Mouse (Mus musculus) fibroblast of lung, adult 2 months (primary cell): ENCODE data around the gene Gm20388.

ENCODE experiments used
- DNase-seq: peaks from one replicate; pipeline ENCODE4 v3.0.0-alpha.2; 2011; ENCODE audit warnings: low read depth

Gm20388 gene

DNA sequence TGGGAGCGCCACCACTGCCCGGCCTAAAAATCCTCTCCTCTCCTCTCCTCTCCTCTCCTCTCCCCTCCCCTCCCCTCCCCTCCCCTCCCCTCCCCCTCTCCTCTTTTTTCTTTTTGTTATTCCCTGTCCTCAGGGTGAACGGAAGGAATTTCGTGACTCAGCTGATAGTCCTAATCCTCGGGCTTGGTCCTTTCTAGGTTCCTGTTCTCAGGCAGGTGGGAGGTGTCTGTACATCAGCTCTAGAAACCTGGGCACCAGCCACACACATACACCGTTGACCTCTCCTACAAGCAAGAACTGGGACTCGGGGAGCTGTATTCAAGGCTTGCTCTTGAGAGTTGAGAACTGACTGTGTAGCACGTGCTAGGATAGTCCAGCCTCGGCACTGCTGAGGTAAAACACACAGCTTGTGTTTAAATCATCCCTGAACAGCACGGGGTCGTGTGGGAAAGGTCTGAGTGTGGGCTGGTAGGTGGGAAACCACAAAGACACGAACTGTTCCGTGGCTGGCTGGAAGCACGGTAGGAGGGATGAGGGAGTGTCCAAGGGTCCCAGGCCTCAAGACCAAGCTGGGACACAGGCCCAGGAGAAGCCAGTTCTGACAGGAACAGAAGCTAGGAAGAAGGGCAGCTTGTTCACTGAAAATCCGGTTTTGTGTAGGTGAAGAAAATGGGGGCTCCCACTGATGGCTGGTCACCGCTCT is 620.5 kb downstream of the Gm20388 start:
- no peak for DNase-seq

- DNase-seq: no peak
Observed at GRCm38 (mm10) chr8:120531775-120532516, 621.3 kb downstream of the Gm20388 start.

DNA sequence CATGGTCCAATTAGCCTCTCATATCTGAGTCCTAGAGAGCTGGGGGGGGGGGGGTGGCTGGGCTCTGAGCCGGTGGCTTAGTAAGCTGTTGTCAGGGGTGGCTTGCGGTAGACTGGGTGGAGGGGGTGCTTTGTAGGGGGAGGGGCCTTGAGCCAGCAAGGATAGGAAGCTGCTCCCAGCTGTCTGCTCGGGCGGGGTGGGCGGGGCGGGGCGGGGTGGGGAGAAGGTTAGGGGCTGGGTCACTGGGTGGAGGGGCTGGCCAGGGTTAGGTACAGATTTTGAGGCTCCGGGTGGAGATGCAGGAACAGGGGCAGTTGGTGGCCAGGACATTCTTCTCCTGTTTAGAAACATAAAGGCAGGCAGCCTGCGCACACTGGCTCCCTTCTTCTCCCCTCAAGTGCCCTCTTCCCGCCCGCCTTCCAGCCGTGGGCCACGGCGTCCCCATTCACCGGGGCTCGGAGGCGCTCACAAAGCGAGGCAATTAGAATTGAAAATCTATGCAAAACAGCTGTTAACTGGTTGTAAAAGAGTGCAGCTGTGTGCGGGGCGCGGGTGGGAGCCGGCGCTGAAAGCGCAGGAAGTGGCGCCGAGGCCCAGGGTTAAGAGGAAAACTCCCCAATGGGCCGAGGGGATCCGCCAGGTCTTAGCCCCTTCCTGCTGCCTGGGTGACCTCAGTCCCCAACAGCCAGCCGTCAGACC is 622.0 kb downstream of the Gm20388 start:
- no peak for DNase-seq

GRCm38 (mm10) chr8:120533380-120533779 is 622.7 kb downstream of the Gm20388 start:
- no peak for DNase-seq

GRCm38 (mm10) chr8:120534080-120534479 is 623.4 kb downstream of the Gm20388 start:
- DNase-seq: no peak

GRCm38 (mm10) chr8:120534504-120535368 is 624.1 kb downstream of the Gm20388 start:
- DNase-seq: peak; percentile 36

DNA sequence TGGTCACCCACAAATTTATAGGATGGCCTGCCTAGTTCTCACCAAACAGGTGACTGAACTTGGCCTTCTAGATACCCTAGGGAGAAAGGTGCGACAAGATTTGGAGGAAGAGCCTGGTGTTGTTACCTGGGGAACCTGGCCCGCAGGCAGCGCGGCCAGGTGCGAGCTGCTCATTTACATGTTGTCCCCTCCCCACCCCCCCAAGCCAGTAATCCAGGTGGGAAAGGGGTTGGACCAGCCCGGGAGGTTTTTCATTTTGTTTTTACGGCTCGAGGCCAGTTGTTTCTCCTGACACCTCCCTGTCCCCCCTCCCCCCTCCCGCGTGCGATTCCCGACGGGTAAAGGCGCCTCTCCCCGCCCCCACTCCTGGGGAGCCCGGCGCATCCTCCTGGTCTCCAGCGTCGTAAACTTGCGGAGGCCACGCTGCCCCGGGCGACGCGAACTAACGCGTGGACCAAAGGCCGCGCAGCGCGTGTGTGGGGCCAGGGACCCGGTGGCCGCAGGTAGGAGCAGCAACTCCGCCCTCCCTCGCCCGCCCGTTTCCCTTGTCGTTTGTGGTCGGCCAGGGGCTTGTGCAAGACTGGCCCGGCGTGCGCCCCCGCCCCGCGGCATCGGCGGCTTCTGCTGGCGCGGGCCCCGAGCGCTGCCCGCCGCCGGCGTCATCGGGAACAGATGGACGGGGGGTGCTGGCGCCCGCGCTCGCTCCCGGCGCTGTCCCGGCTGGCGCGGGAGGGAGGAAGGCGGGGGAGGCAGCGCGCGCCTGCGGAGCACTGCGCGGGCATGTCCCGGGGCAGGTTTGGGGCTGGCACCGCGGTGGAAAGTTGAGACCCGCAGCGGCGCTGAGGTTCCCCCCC is 625.0 kb downstream of the Gm20388 start:
- DNase-seq: peak; percentile 49

DNA sequence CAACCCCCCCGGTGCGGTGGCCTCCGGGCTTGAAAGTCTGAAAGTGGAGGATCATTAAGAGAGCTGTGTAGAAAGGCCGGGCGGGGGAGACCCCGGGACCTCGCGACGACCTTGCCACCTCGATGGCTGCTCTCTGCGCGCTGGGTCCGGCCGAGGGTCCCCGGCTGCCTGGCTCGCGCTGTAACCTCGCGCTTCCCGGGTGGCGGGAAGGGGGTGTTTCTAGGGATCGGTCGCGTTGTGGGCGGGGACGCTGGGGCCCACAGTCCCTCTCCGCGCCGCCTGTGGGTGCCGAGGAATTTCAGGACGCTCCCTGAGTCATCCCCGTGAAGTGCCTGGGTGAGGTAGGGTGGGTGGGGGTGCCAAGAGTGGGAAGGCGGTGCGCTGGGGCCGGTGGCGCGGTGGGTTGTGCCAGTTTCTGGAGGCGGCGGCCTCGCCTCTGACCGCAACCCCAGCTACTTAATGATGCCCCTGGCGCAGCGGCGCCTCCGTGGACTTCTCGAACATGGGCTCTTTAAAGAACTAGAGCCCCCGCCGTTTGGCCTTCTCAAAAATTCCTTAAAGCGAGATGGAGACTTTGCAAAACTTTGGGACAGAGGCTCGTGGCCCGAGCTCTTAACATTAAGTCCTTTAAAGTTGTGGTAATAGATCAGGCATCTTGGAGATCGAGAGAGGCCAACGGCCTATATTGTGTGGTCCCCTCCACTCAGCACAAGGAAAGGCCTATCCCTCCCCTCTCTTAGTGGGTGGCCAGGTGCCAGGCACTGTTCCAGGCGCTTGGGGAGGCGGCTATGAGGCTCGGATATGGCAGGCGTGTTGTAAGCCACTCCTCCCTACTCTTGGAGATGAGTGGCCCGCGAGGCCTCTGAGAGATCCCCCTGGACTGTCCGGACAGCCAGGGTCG is 625.9 kb downstream of the Gm20388 start:
- DNase-seq: peak; percentile 49

DNA sequence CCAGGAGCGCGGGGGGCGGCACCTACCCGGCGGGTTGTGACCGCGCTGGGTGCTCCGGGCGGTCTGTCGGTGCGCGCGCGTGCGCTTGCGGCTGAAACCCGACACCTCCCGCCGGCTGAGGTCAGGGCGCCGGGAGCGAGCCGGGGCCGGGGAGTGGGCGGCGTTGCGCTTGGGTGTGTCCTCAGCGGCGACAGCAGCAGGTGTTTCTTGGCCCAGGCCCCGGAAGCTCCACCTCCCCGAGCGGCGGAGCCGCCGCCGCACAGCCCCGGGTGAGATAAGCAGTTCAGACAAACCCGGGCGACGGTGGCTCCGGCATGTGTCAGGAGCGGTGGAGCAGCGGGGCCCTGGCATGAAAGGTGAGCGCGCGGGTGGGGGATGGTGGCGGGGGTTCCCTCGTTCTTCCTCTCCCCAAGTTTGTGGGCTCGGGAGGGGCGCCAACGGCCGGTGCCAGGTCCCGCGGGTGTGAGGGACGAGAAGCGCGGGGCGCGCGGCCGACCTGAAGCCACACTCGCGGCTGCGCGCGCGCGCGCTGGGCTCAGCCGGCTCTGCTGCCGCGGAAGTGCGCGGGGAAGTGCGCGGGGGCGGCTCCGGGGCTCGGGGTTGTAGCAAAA is 626.7 kb downstream of the Gm20388 start:
- DNase-seq: no peak

- peak; percentile 20 for DNase-seq
Observed at GRCm38 (mm10) chr8:120537818-120538396, 627.3 kb downstream of the Gm20388 start.

- DNase-seq: peak; percentile 91
Observed at GRCm38 (mm10) chr8:120538397-120539240, 628.0 kb downstream of the Gm20388 start.

- DNase-seq: peak; percentile 47
Observed at GRCm38 (mm10) chr8:120539381-120539774, 628.7 kb downstream of the Gm20388 start.

GRCm38 (mm10) chr8:120539775-120540625 is 629.4 kb downstream of the Gm20388 start:
- DNase-seq: no peak

DNA sequence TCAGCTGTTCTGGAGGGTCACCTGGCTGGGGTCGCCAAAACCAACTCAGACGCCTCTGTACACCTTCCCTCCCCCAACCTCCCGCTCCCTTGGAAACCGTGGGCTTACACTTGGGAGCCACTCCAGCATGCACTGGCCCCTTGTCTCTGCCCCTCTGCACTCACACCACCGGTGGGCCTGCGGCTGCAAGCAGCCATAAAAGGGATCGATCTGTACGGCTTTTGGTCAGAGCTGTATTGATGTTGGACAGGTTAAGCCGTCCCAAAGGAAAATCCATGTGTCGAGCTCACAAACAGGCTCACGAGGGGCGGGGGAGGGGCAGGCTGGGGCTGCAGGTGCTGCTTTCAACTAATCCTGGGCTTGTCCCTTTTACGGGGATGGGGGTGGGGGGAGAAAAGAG is 632.4 kb downstream of the Gm20388 start:
- DNase-seq: no peak

- DNase-seq: peak; percentile 21
Observed at GRCm38 (mm10) chr8:120543416-120544055, 632.9 kb downstream of the Gm20388 start.

- DNase-seq: no peak
Observed at GRCm38 (mm10) chr8:120544155-120544554, 633.5 kb downstream of the Gm20388 start.

DNA sequence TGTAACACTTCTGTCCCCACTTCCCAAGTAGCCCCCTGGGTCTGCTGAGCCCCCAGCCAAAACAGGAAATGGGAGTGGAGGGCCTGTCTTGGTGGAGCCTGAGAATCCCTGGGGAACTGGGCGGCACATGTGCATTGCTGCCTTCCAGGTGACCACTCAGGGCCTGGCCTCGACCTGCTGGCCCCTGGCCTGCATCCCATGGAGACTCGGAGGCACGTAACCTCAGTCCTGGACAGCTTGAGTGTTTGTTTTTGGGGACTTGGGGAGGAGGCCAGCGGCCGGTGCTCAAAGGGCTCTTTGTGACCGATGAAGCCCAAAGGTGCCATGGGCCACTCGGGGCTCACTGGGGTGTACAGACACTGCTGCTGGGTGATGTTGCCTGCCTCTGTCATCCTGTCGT is 636.9 kb downstream of the Gm20388 start:
- DNase-seq: no peak
